Comparison of ENCODE assay signal across 8 mouse cellular contexts in genomic region chr7:127259186-127259905, GRCm38 (mm10). TPM values are rescaled to one million over a fixed set of nuclear protein-coding genes. Genes with fewer than 3 reads are reported as not detected.
DNase-seq lines count a peak whose midpoint lies in the region; ATAC-seq lines count a peak whose summit lies in the region.

No protein-coding gene starts in this region.

- H3K4me2 ChIP-seq in kidney, embryonic 16.5 days (replicated peaks; ENCODE audit: low read depth, low read length) = peak overlapping the region; percentile 90
- H3K4me2 ChIP-seq in intestine, embryonic 15.5 days (replicated peaks) = peak overlapping the region; percentile 78
- peak overlapping the region; percentile 78 for H3K4me2 ChIP-seq in neural tube, embryonic 13.5 days

- peak overlapping the region; percentile 76 for H3K4me3 ChIP-seq in kidney, embryonic 16.5 days (ENCODE audit: low read length)
- peak overlapping the region; percentile 82 for H3K4me3 ChIP-seq in embryonic facial prominence, embryonic 10.5 days
- H3K4me3 ChIP-seq in intestine, embryonic 15.5 days (replicated peaks) = peak overlapping the region; percentile 58
- peak overlapping the region; percentile 49 for H3K4me3 ChIP-seq in neural tube, embryonic 13.5 days

- H3K27ac ChIP-seq in kidney, embryonic 16.5 days (ENCODE audit: low read length) = no peak overlapping the region
- H3K27ac ChIP-seq in embryonic facial prominence, embryonic 10.5 days (replicated peaks) = peak overlapping the region; percentile 82; the same call in 1 of the 2 replicates
- H3K27ac ChIP-seq in intestine, embryonic 15.5 days = no peak overlapping the region
- H3K27ac ChIP-seq in neural tube, embryonic 13.5 days (replicated peaks) = no peak overlapping the region

- H3K36me3 ChIP-seq in kidney, embryonic 16.5 days (ENCODE audit: insufficient read depth, low read length) = peaks cover 16% of the 10 kb centered on the region
- peaks cover 39% of the 10 kb centered on the region for H3K36me3 ChIP-seq in embryonic facial prominence, embryonic 10.5 days (replicated peaks)
- H3K36me3 ChIP-seq in intestine, embryonic 15.5 days = peaks cover 10% of the 10 kb centered on the region; the same call in 1 of the 2 replicates
- peaks cover 11% of the 10 kb centered on the region for H3K36me3 ChIP-seq in neural tube, embryonic 13.5 days

- H3K9ac ChIP-seq in kidney, embryonic 16.5 days (replicated peaks; ENCODE audit: low read length) = peak overlapping the region; percentile 77; the same call in 1 of the 2 replicates
- H3K9ac ChIP-seq in intestine, embryonic 15.5 days = no peak overlapping the region
- H3K9ac ChIP-seq in neural tube, embryonic 13.5 days = peak overlapping the region; percentile 71

- no peak for DNase-seq in kidney, postnatal 36 days
- DNase-seq in embryonic facial prominence, embryonic 10.5 days (ENCODE audit: low spot score) = no peak
- no peak for DNase-seq in Muller cell, postnatal 12 days (ENCODE audit: inconsistent ontology term)
- DNase-seq in adrenal gland, postnatal 36 days = no peak
- DNase-seq in gastrocnemius, postnatal 4 days (ENCODE audit: low spot score in 2 of 2) = no peak

- WGBS in kidney, embryonic 16.5 days = 72% methylated on average over 8 of the region's 8 CpGs
- 77% methylated on average over 8 of the region's 8 CpGs for WGBS in embryonic facial prominence, embryonic 10.5 days
- 71% methylated on average over 8 of the region's 8 CpGs for WGBS in intestine, embryonic 15.5 days
- WGBS in neural tube, embryonic 13.5 days = 77% methylated on average over 8 of the region's 8 CpGs

- peaks cover 23% of the 10 kb centered on the region for H3K4me1 ChIP-seq in kidney, embryonic 16.5 days (ENCODE audit: insufficient read depth, low read length)
- H3K4me1 ChIP-seq in embryonic facial prominence, embryonic 10.5 days = peaks cover 28% of the 10 kb centered on the region
- peaks cover 22% of the 10 kb centered on the region for H3K4me1 ChIP-seq in intestine, embryonic 15.5 days (replicated peaks)
- peaks cover 30% of the 10 kb centered on the region for H3K4me1 ChIP-seq in neural tube, embryonic 13.5 days (replicated peaks)

- ATAC-seq in kidney, embryonic 16.5 days (ENCODE audit: low FRiP score, low TSS enrichment) = no peak
- ATAC-seq in intestine, embryonic 15.5 days = no peak
- no peak for ATAC-seq in neural tube, embryonic 13.5 days (ENCODE audit: low read depth)

- H3K9me3 ChIP-seq in kidney, embryonic 16.5 days (ENCODE audit: low read length) = no peaks in the 10 kb centered on the region
- no peaks in the 10 kb centered on the region for H3K9me3 ChIP-seq in embryonic facial prominence, embryonic 10.5 days
- H3K9me3 ChIP-seq in intestine, embryonic 15.5 days = no peaks in the 10 kb centered on the region
- H3K9me3 ChIP-seq in neural tube, embryonic 13.5 days = no peaks in the 10 kb centered on the region

- no peaks in the 10 kb centered on the region for H3K27me3 ChIP-seq in kidney, embryonic 16.5 days (ENCODE audit: insufficient read depth, low read length)
- H3K27me3 ChIP-seq in embryonic facial prominence, embryonic 10.5 days (replicated peaks; ENCODE audit: low read depth, poor library complexity, severe bottlenecking) = no peaks in the 10 kb centered on the region
- H3K27me3 ChIP-seq in intestine, embryonic 15.5 days (replicated peaks) = no peaks in the 10 kb centered on the region
- no peaks in the 10 kb centered on the region for H3K27me3 ChIP-seq in neural tube, embryonic 13.5 days

RNA-seq across cellular contexts. Expression of gene Dctpp1, which starts 1.2 kb away (rescaled TPM):
- 196 and 200 TPM in 2 replicates for polyA plus RNA-seq in kidney, embryonic 16.5 days (2015; fragmentation: Nextera tagmentation; extraction: Ambion mirVana)
- polyA plus RNA-seq in embryonic facial prominence, embryonic 10.5 days (2016; fragmentation: Nextera tagmentation; extraction: Ambion mirVana) = 363 and 380 TPM in 2 replicates
- 216 and 219 TPM in 2 replicates for polyA plus RNA-seq in intestine, embryonic 15.5 days (2015; fragmentation: Nextera tagmentation; extraction: Ambion mirVana)
- polyA plus RNA-seq in neural tube, embryonic 13.5 days (2015; fragmentation: Nextera tagmentation; extraction: Ambion mirVana) = 102 and 110 TPM in 2 replicates
- 10 to 100 TPM; 27.8 to 49.1 TPM for total RNA-seq in adrenal gland, postnatal 36 days (2021)
- total RNA-seq in gastrocnemius, postnatal 4 days (2021) = 10 to 100 TPM; 35.6 to 48.5 TPM

RNA-seq across cellular contexts. Expression of gene Sephs2, which starts 14.5 kb away (rescaled TPM):
- 105 and 108 TPM in 2 replicates for polyA plus RNA-seq in kidney, embryonic 16.5 days (2015; fragmentation: Nextera tagmentation; extraction: Ambion mirVana)
- polyA plus RNA-seq in embryonic facial prominence, embryonic 10.5 days (2016; fragmentation: Nextera tagmentation; extraction: Ambion mirVana) = 82.5 and 86.4 TPM in 2 replicates
- polyA plus RNA-seq in intestine, embryonic 15.5 days (2015; fragmentation: Nextera tagmentation; extraction: Ambion mirVana) = 205 and 233 TPM in 2 replicates
- 61.4 and 65.2 TPM in 2 replicates for polyA plus RNA-seq in neural tube, embryonic 13.5 days (2015; fragmentation: Nextera tagmentation; extraction: Ambion mirVana)
- total RNA-seq in adrenal gland, postnatal 36 days (2021) = 100 to 1,000 TPM in 1 of 2 experiments, 10 to 100 TPM in 1; 65.9 to 128 TPM
- total RNA-seq in gastrocnemius, postnatal 4 days (2021) = 10 to 100 TPM; 22.1 to 23.7 TPM

RNA-seq across cellular contexts. Expression of gene Zfp771, which starts 15.3 kb away (rescaled TPM):
- polyA plus RNA-seq in kidney, embryonic 16.5 days (2015; fragmentation: Nextera tagmentation; extraction: Ambion mirVana) = 60.5 and 64.3 TPM in 2 replicates
- 65.1 and 69.1 TPM in 2 replicates for polyA plus RNA-seq in embryonic facial prominence, embryonic 10.5 days (2016; fragmentation: Nextera tagmentation; extraction: Ambion mirVana)
- 41.0 and 44.5 TPM in 2 replicates for polyA plus RNA-seq in intestine, embryonic 15.5 days (2015; fragmentation: Nextera tagmentation; extraction: Ambion mirVana)
- polyA plus RNA-seq in neural tube, embryonic 13.5 days (2015; fragmentation: Nextera tagmentation; extraction: Ambion mirVana) = 55.0 and 62.4 TPM in 2 replicates
- total RNA-seq in adrenal gland, postnatal 36 days (2021) = 10 to 100 TPM; 28.0 to 34.2 TPM
- total RNA-seq in gastrocnemius, postnatal 4 days (2021) = 10 to 100 TPM; 23.7 to 29.6 TPM

RNA-seq across cellular contexts. Expression of gene Sept1, which starts 26.4 kb away (rescaled TPM):
- 18.6 and 26.6 TPM in 2 replicates for polyA plus RNA-seq in kidney, embryonic 16.5 days (2015; fragmentation: Nextera tagmentation; extraction: Ambion mirVana)
- polyA plus RNA-seq in embryonic facial prominence, embryonic 10.5 days (2016; fragmentation: Nextera tagmentation; extraction: Ambion mirVana) = 27.3 and 30.0 TPM in 2 replicates
- polyA plus RNA-seq in intestine, embryonic 15.5 days (2015; fragmentation: Nextera tagmentation; extraction: Ambion mirVana) = 13.8 and 16.0 TPM in 2 replicates
- polyA plus RNA-seq in neural tube, embryonic 13.5 days (2015; fragmentation: Nextera tagmentation; extraction: Ambion mirVana) = 16.2 and 23.7 TPM in 2 replicates
- total RNA-seq in adrenal gland, postnatal 36 days (2021) = 1 to 10 TPM; 5.6 to 7.9 TPM
- 1 to 10 TPM; 7.4 to 7.6 TPM for total RNA-seq in gastrocnemius, postnatal 4 days (2021)

RNA-seq across cellular contexts. Expression of gene Zfp553, which starts 26.5 kb away (rescaled TPM):
- polyA plus RNA-seq in kidney, embryonic 16.5 days (2015; fragmentation: Nextera tagmentation; extraction: Ambion mirVana) = 45.2 and 46.0 TPM in 2 replicates
- polyA plus RNA-seq in embryonic facial prominence, embryonic 10.5 days (2016; fragmentation: Nextera tagmentation; extraction: Ambion mirVana) = 73.5 and 75.8 TPM in 2 replicates
- 24.7 and 27.5 TPM in 2 replicates for polyA plus RNA-seq in intestine, embryonic 15.5 days (2015; fragmentation: Nextera tagmentation; extraction: Ambion mirVana)
- 54.7 and 58.0 TPM in 2 replicates for polyA plus RNA-seq in neural tube, embryonic 13.5 days (2015; fragmentation: Nextera tagmentation; extraction: Ambion mirVana)
- total RNA-seq in adrenal gland, postnatal 36 days (2021) = 10 to 100 TPM; 10.1 to 11.9 TPM
- total RNA-seq in gastrocnemius, postnatal 4 days (2021) = 1 to 10 TPM; 9.0 to 9.8 TPM
